Mouse (Mus musculus) kidney, postnatal 10 days (tissue): ENCODE data around the gene Arhgef38.

Source experiments
- DNase-seq: peaks from one replicate; pipeline ENCODE4 v3.0.0; 2021; ENCODE audit warnings: mixed read lengths

The Arhgef38 gene

GRCm38 (mm10) chr3:133091664-133092273 is 143.0 kb downstream of the Arhgef38 start, which contains the start of the genes Ints12 and Gstcd:
Gene Ints12, plus strand, starts transcription at chr3:133091840.
Gene Gstcd, minus strand, starts transcription at chr3:133092033.
- DNase-seq, result peak; percentile 95

- DNase-seq, result no peak
Measured at GRCm38 (mm10) chr3:133091121-133091663, 143.6 kb downstream of the Arhgef38 start.

- DNase-seq, result no peak
Measured at GRCm38 (mm10) chr3:133090247-133091120, 144.3 kb downstream of the Arhgef38 start.

- DNase-seq, result no peak
Measured at GRCm38 (mm10) chr3:133085858-133086257, 148.9 kb downstream of the Arhgef38 start.

- no peak for DNase-seq
Measured at GRCm38 (mm10) chr3:133082736-133083135, 152.0 kb downstream of the Arhgef38 start.

GRCm38 (mm10) chr3:133075560-133075959 is 159.2 kb downstream of the Arhgef38 start:
- DNase-seq, result no peak
